Mouse (Mus musculus): Measurements from ENCODE around the gene Shld1. TPM values are rescaled to one million over a fixed set of nuclear protein-coding genes. Genes with fewer than 3 reads are reported as not detected.

Shld1 gene
- polyA plus RNA-seq, 1 experiment from 2014 or later: 16.9 TPM

DNA sequence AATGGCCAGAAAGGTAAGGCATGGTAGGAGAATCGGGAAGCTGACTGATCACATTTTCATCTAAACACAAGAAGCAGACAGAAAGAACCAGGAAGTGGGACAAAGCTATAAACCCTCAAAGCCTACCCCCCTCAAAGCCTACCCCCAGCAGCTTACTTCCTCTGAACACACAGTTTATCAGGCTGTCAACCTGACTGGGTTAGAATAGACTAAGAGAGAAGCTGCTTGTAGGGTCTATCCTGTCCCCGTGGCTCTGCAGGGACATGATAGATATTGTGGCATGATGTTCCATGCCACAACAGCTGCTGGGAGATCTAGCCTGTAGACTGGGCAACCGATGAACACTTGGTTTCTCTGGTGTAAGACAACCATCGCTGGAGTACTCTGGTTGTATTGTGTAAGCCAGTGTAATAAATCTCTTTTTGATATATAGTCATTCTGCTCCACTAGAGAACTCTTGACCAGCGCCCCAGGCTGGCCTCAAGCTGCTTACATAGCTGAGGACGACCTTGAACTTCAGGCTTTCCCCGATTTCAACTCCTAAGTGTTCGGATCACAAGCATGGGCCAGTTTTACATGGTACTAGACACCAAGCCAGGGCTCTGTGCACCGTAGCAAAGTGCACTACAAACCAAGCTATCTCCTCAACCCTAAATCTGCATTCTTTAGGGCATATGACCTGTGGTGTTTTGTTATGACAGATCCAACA is 28.2 kb upstream of the Shld1 start:
- H3K27ac ChIP-seq: no peak overlapping the region
- no peak overlapping the region for H3K4me2 ChIP-seq
- H3K9ac ChIP-seq: no peak overlapping the region
- no peak for ATAC-seq (ENCODE audit: insufficient number of reproducible peaks, low FRiP score, low TSS enrichment, low read depth)
- no peaks in the 10 kb centered on the region for H3K9me3 ChIP-seq
- WGBS: 82% methylated on average over 9 of the region's 9 CpGs
- no peaks in the 10 kb centered on the region for H3K27me3 ChIP-seq
- H3K4me3 ChIP-seq: no peak overlapping the region
- H3K36me3 ChIP-seq: no peaks in the 10 kb centered on the region
- H3K4me1 ChIP-seq: no peaks in the 10 kb centered on the region

- H3K27me3 ChIP-seq: no peaks in the 10 kb centered on the region
- H3K4me3 ChIP-seq: no peak overlapping the region
- H3K36me3 ChIP-seq: no peaks in the 10 kb centered on the region
- H3K9me3 ChIP-seq: no peaks in the 10 kb centered on the region
- no peak overlapping the region for H3K9ac ChIP-seq
- no peaks in the 10 kb centered on the region for H3K4me1 ChIP-seq
- no peak for ATAC-seq (ENCODE audit: insufficient number of reproducible peaks, low FRiP score, low TSS enrichment, low read depth)
- H3K27ac ChIP-seq: no peak overlapping the region
- 73% methylated on average over 6 of the region's 6 CpGs for WGBS
- no peak overlapping the region for H3K4me2 ChIP-seq
Observed at GRCm38 (mm10) chr2:132669091-132669490, 17.6 kb upstream of the Shld1 start.

DNA sequence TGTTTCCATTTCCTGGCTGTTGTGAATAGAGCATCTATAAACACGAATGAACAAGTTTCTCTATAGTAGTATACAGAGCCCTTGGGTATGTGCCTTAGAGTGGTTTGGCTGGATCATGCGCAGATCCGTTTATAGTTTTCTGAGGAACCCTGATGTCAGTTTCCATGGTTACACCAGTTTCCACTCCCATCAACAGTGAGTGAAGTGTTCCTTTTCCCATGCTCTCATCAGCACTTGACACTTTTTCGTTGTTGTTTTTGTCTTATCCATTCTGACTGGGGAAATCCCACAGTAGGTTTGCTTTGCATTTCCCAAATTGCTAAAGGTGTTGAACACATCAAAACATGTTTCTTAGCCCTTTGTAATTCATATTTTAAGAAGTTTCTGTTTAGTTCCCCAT is 16.4 kb upstream of the Shld1 start:
- WGBS: 63% methylated on average over 4 of the region's 4 CpGs
- H3K9me3 ChIP-seq: no peaks in the 10 kb centered on the region
- no peak overlapping the region for H3K27ac ChIP-seq
- H3K9ac ChIP-seq: no peak overlapping the region
- no peaks in the 10 kb centered on the region for H3K4me1 ChIP-seq
- no peak overlapping the region for H3K4me2 ChIP-seq
- H3K36me3 ChIP-seq: no peaks in the 10 kb centered on the region
- no peak overlapping the region for H3K4me3 ChIP-seq
- no peaks in the 10 kb centered on the region for H3K27me3 ChIP-seq
- ATAC-seq (ENCODE audit: insufficient number of reproducible peaks, low FRiP score, low TSS enrichment, low read depth): no peak

DNA sequence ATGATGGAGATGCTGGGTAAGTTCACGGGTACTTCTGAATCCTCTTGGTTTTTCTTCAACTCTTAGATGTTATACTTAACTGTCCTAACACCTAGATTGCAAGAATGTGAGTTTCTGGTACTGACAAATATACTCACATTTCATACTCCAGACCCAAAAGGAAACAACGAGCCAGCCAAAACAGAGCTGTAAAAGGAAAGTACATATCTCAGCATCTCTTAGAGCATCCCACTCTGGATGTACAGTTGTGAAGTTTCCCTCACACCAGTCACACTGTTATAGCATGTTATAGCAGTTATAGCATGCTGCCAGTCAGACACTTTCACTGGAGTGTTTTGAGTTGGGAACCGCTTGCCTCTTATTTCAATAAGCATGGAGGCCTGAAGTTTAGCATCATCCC is 14.6 kb upstream of the Shld1 start:
- 87% methylated on average over 3 of the region's 3 CpGs for WGBS
- no peak overlapping the region for H3K9ac ChIP-seq
- no peak overlapping the region for H3K4me3 ChIP-seq
- no peaks in the 10 kb centered on the region for H3K9me3 ChIP-seq
- no peak for ATAC-seq (ENCODE audit: insufficient number of reproducible peaks, low FRiP score, low TSS enrichment, low read depth)
- no peaks in the 10 kb centered on the region for H3K4me1 ChIP-seq
- no peaks in the 10 kb centered on the region for H3K27me3 ChIP-seq
- H3K27ac ChIP-seq: no peak overlapping the region
- no peak overlapping the region for H3K4me2 ChIP-seq
- H3K36me3 ChIP-seq: no peaks in the 10 kb centered on the region

- H3K36me3 ChIP-seq: no peaks in the 10 kb centered on the region
- no peak overlapping the region for H3K9ac ChIP-seq
- H3K4me2 ChIP-seq: no peak overlapping the region
- no peak overlapping the region for H3K4me3 ChIP-seq
- H3K4me1 ChIP-seq: no peaks in the 10 kb centered on the region
- no peak overlapping the region for H3K27ac ChIP-seq
- WGBS: 58% methylated on average over 4 of the region's 4 CpGs
- H3K9me3 ChIP-seq: no peaks in the 10 kb centered on the region
- ATAC-seq (ENCODE audit: insufficient number of reproducible peaks, low FRiP score, low TSS enrichment, low read depth): no peak
- no peaks in the 10 kb centered on the region for H3K27me3 ChIP-seq
Observed at GRCm38 (mm10) chr2:132676111-132676510, 10.6 kb upstream of the Shld1 start.

GRCm38 (mm10) chr2:132685001-132685400 is 1.7 kb upstream of the Shld1 start:
- ATAC-seq (ENCODE audit: insufficient number of reproducible peaks, low FRiP score, low TSS enrichment, low read depth): no peak
- Histone ChIP-seq H3K9me3 (no peaks in the 10 kb centered on the region), H3K27ac (no peak overlapping the region), H3K4me3 (no peak overlapping the region), H3K27me3 (no peaks in the 10 kb centered on the region), H3K36me3 (no peaks in the 10 kb centered on the region), H3K9ac (no peak overlapping the region), H3K4me2 (no peak overlapping the region), H3K4me1 (peaks cover 17% of the 10 kb centered on the region)

DNA sequence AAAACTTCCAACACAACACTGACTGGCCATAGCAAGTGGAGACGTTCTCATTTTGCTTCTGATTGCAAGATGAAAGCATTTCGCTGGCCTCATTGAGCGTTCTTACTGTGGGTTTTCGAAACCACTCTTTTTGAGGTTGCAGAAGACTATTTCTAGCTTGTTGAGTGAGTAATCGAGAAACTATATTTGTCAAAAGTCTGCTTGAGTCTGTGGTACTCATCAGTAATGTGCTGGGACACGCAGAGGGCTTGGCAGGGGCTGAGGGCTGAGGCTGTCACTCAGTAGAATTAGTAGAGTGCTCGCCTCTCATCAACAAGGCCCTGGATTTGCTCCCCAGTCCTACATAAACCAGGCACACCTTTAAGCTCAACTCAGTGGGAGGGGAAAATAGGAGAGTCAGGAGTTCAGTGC is 1.9 kb downstream of the Shld1 start:
- no peak overlapping the region for H3K9ac ChIP-seq
- no peak overlapping the region for H3K4me2 ChIP-seq
- no peak for ATAC-seq (ENCODE audit: insufficient number of reproducible peaks, low FRiP score, low TSS enrichment, low read depth)
- H3K27ac ChIP-seq: peak overlapping the region; percentile 0; the same call in 1 of the 2 replicates
- no peaks in the 10 kb centered on the region for H3K27me3 ChIP-seq
- no peaks in the 10 kb centered on the region for H3K36me3 ChIP-seq
- H3K4me1 ChIP-seq: peaks cover 17% of the 10 kb centered on the region
- 78% methylated on average over 7 of the region's 7 CpGs for WGBS
- H3K9me3 ChIP-seq: no peaks in the 10 kb centered on the region
- no peak overlapping the region for H3K4me3 ChIP-seq

DNA sequence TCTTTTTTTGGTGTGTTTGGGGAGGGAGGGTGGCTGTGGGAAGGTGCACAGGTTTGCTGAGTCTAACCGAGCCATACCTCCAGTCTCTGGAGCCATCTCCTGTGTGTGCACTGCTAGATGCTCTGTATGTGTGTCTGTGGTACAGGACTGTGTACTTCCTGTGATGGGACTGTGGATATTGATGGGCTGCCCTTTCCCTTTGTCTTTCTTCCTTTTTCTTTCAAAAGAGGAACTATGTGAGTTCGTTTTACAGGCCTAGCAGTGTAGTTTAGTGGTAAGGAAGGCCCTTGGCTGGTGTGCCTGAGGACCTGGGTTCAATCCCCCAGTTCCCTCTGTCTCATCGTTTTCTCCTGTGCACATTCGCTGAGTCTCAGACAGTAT is 2.4 kb downstream of the Shld1 start:
- H3K4me1 ChIP-seq: peaks cover 17% of the 10 kb centered on the region
- WGBS: 45% methylated on average over 4 of the region's 4 CpGs
- H3K9me3 ChIP-seq: no peaks in the 10 kb centered on the region
- H3K36me3 ChIP-seq: no peaks in the 10 kb centered on the region
- no peak overlapping the region for H3K9ac ChIP-seq
- H3K4me2 ChIP-seq: no peak overlapping the region
- no peaks in the 10 kb centered on the region for H3K27me3 ChIP-seq
- H3K27ac ChIP-seq: peak overlapping the region; percentile 24; the same call in 1 of the 2 replicates
- no peak for ATAC-seq (ENCODE audit: insufficient number of reproducible peaks, low FRiP score, low TSS enrichment, low read depth)
- H3K4me3 ChIP-seq: no peak overlapping the region

DNA sequence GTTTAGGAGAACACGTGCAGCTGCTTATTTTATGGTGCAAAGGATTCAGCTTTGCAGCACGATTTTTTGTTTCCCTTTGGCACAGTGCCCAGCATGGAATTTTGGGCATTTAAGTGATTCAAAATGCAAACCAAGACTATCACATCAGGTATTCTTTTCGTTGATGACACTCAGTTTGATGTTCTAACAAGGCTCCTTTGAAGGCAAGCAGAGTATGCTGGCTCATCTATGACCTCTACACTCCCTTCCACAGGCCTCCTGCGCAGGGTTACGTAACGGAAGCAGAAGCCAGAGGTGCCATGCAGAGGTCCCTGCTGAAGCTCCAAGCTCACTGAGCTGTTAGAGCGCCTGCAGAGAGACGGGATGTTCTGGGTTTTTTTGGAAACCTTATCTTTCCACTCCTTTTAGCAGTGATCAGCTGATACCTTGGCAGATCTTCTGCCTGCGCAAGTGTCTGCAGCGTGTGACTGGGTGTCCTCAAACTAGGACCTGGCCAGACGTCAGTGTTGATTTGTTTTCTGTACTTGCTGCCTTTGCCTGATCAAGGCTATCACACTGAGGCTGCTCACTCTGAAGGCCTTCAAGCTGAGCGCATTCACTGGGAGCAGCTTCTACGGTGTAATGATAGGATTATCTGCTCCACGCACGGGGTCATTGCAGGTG is 3.0 kb downstream of the Shld1 start:
- Histone ChIP-seq H3K9me3 (no peaks in the 10 kb centered on the region), H3K9ac (no peak overlapping the region), H3K4me1 (peaks cover 17% of the 10 kb centered on the region), H3K27me3 (no peaks in the 10 kb centered on the region), H3K4me2 (no peak overlapping the region), H3K4me3 (no peak overlapping the region), H3K36me3 (no peaks in the 10 kb centered on the region), H3K27ac (peak overlapping the region; percentile 24; the same call in 1 of the 2 replicates)
- no peak for ATAC-seq (ENCODE audit: insufficient number of reproducible peaks, low FRiP score, low TSS enrichment, low read depth)
- 68% methylated on average over 15 of the region's 15 CpGs for WGBS

GRCm38 (mm10) chr2:132691731-132692130 is 5.0 kb downstream of the Shld1 start:
- peaks cover 2% of the 10 kb centered on the region; the same call in 1 of the 2 replicates for H3K36me3 ChIP-seq
- H3K4me3 ChIP-seq: no peak overlapping the region
- no peaks in the 10 kb centered on the region for H3K9me3 ChIP-seq
- H3K9ac ChIP-seq: no peak overlapping the region
- WGBS: 64% methylated on average over 7 of the region's 7 CpGs
- no peak for ATAC-seq (ENCODE audit: insufficient number of reproducible peaks, low FRiP score, low TSS enrichment, low read depth)
- no peaks in the 10 kb centered on the region for H3K27me3 ChIP-seq
- peaks cover 13% of the 10 kb centered on the region for H3K4me1 ChIP-seq
- H3K4me2 ChIP-seq: no peak overlapping the region
- H3K27ac ChIP-seq: no peak overlapping the region

- no peaks in the 10 kb centered on the region for H3K9me3 ChIP-seq
- no peak overlapping the region for H3K9ac ChIP-seq
- H3K27ac ChIP-seq: no peak overlapping the region
- no peak overlapping the region for H3K4me2 ChIP-seq
- H3K27me3 ChIP-seq: no peaks in the 10 kb centered on the region
- H3K36me3 ChIP-seq: peaks cover 2% of the 10 kb centered on the region; the same call in 1 of the 2 replicates
- H3K4me1 ChIP-seq: peaks cover 12% of the 10 kb centered on the region
- H3K4me3 ChIP-seq: no peak overlapping the region
- 52% methylated on average over 1 of the region's 1 CpGs for WGBS
- no peak for ATAC-seq (ENCODE audit: insufficient number of reproducible peaks, low FRiP score, low TSS enrichment, low read depth)
Observed at GRCm38 (mm10) chr2:132692320-132692719, 5.6 kb downstream of the Shld1 start.

DNA sequence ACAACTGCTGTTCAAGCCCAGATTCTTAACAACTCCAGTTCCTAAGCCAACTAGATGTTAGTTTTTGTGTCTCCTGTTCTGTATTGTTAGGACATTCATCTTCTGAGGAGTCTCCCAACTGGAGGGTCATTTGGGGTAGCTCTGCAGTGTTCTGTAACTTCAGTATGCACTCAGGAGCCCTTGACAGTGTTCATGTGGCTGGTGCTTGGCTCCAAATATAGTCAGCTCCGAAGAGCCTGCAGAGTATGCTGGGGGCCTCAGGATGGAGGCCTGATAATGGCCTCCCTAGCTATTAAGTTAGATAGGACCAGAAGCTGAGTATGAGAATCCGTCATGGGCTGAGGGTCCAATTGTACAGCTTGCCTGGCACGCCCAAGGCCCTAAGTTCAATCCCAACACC is 7.2 kb downstream of the Shld1 start:
- H3K4me1 ChIP-seq: peaks cover 6% of the 10 kb centered on the region; the same call in 1 of the 2 replicates
- no peaks in the 10 kb centered on the region for H3K27me3 ChIP-seq
- H3K9ac ChIP-seq: no peak overlapping the region
- H3K27ac ChIP-seq: no peak overlapping the region
- 90% methylated on average over 3 of the region's 3 CpGs for WGBS
- H3K36me3 ChIP-seq: peaks cover 10% of the 10 kb centered on the region
- no peak overlapping the region for H3K4me2 ChIP-seq
- H3K4me3 ChIP-seq: no peak overlapping the region
- no peak for ATAC-seq (ENCODE audit: insufficient number of reproducible peaks, low FRiP score, low TSS enrichment, low read depth)
- H3K9me3 ChIP-seq: no peaks in the 10 kb centered on the region

Data from limb, embryonic 15.5 days (tissue).